Mouse (Mus musculus): ENCODE results near the gene Tmem256.

DNA sequence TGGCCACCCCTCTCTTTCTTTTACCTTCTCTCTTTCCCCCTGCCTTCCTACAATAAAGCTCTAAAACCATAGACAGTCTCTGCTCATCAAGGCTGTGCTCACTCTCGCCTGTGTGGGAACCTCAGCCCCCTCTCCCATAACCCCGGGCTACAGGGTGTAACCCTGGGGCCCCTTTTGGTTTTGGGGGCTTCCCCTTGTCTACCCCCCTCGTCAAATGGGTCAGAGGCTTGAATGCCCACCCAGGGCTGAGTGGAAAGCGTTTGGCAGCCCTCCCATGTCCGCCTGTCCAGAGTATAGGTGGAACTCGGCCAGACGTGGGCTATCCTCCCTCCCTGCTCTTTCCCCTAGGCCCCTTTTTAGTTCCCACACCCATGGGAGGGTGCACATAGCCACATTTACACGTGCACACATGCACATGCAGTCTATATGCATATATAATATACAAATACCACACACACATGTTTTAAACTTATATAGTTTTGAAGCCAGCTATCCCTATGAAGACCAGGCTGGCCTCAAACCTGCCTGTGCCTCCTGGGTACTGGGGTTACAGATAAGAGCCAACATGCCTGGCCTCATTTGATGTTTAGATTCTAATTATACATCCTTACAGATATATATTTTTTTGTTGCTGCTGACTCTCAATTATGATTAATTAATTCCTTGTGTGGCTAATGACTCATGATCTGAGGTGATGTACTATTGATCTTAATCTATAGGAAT is 26.0 kb downstream of the Tmem256 start:
- TF ChIP-seq GATA1 (IDR thresholded peaks at IDR 0.05; ENCODE audit: borderline replicate concordance, low read length) = no peak
- no peak for TF ChIP-seq CTCF (IDR thresholded peaks at IDR 0.05; ENCODE audit: low read depth, low read length)
